Mouse (Mus musculus) Patski (cell line): ENCODE measurements at regions not wholly inside any gene's neighbourhood (a gene's known extent, or its start where the extent isn't known, plus 50 kb on each side); places are given as distances from the start of the nearest gene placed in this dataset.

Source experiments
- ATAC-seq: fragments of 100-300 bp; one replicate; pipeline ENCODE4 v1.8.0; 2021
- CTCF ChIA-PET: fragments of 350-600 bp; sonication (Branson Sonifier 250); formaldehyde crosslinking; loops from one replicate; lab custom pipeline; 2022; ENCODE audit warnings: inconsistent platforms; lab: Charles Lee
- POLR2A ChIA-PET: fragments of 350-600 bp; sonication (Branson Sonifier 250); formaldehyde crosslinking; loops from one replicate; lab custom pipeline; 2022; ENCODE audit warnings: antibody characterized with exemption, inconsistent platforms; lab: Charles Lee
- DNase-seq: peaks from one replicate; pipeline ENCODE4 v3.0.0-alpha.2; 2011; ENCODE audit warnings: low read depth, low spot score
- H3K27me3 ChIP-seq: fragments of 371-371 bp; one replicate; pipeline ENCODE4 v1.5.1; 2021
- CTCF ChIP-seq: fragments of 100-300 bp; IDR thresholded peaks from one replicate; pipeline ENCODE4 v1.5.1; 2021
- in situ Hi-C: fragments of 300-500 bp; cut with MboI; formaldehyde crosslinking; loops from 3 replicates; pipeline ENCODE4 v1.11.1; 2018; ENCODE audit warnings: low pct_unique_long_range_greater_than_20kb, mixed read lengths

DNA sequence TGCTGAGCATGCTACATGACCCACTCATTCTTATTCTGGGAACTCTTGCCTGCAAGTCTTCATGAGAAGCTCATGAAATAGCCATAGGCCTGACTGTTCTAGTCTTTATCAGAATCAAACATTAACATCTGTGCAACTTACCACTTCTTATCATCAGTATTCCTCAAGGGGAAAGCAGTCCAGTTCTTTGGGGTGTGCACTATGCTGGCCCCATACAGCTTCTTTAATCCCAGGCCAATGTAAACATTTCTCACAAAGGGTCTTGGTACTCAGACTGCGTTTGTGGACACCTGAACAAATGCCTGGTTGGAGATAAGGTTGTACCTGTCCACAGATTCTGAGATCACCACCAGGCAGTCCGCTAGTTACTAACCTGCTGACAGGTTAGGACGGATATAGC, 51.3 kb downstream of the 3110018I06Rik start:
- DNase-seq (no peak), ATAC-seq (no peak)
- no peaks in the 10 kb centered on the region for H3K27me3 ChIP-seq
- TF ChIP-seq CTCF: no peak
- in situ Hi-C loops: no loop called here
- ChIA-PET CTCF (no interaction called here), POLR2A (no interaction called here)

DNA sequence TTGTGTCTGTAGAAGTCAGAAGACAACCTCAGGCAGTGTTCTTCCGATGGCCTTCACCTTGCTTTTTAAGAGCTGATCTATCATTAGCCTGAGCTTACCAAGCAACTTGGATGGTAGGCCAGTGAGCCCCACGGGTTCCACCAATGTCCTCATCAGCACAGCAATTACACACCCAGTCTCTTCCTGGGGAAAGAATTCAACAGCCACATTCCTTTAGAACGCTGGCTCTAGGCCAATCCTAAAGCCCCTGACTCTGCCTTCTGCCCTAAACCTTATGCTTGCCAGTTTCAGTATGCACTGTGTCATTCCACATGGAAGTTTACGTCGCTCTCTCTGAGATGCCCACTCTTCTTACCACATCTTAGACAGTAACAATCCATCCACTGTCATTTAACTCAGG, 52.8 kb downstream of the 3110018I06Rik start:
- TF ChIP-seq CTCF: no peak
- CTCF ChIA-PET: no interaction called here
- ATAC-seq: no peak
- POLR2A ChIA-PET: no interaction called here
- no peaks in the 10 kb centered on the region for H3K27me3 ChIP-seq
- DNase-seq: no peak
- in situ Hi-C loops: no loop called here

DNA sequence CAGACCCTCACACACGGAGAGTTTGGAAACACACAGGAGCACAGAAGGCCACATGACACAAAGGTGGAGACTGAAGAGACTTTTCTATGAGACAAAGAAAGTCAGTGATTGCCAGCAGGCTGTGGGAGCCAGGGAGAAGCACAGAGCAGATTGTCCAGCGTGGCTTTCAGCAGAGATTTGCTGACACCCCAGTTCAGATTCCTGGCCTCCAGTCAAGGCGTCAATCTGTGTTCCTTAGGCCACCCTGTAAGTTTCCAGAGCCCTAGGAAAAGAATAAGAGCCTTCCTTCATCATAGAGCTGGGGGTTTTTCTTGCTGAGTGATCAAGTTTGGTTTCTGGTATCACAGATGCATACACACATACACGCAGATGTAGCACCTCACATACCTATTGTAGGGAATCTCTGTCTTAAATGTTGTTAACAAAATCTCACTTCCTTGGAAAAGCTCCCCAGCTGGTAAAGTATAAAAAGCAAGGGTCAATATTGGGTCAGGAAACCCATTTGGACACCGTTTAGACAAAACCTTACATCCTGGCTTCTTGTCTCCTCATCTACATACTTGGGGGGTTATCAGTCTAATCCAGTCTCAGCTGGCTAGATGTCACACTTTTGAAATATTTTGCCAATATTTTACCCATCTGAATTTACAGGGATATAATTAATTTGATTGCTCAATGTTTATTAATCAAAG, 58.9 kb downstream of the 3110018I06Rik start:
- ATAC-seq (no peak), DNase-seq (no peak)
- in situ Hi-C loops: no loop called here
- ChIA-PET CTCF (no interaction called here), POLR2A (no interaction called here)
- TF ChIP-seq CTCF: no peak
- no peaks in the 10 kb centered on the region for H3K27me3 ChIP-seq

DNA sequence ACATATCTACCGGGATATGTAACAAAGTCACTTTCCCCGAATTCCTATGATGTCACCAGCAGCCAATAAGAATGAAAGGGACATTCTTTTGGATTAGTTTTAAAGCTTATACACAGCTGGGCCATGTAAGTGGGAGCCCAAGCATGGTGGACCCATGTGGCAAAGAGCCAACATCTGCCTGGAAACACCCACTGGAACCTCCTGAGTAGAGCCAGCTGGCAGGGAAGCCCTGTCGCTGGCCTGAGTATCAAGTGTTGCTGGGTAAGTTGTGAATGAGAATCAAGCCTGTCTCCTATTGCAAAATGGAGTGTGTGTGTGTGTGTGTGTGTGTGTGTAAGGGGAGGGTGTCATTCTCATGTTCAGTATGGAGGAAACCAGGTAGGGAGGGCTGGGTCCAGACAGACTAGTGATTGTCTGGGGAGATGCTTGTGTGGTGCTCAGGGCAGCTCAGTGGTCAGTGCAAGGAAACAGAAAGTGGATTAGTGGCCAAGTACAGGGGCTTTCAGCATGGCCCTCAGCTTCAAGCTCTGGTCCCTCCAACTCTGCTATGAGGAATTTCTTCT, 59.5 kb downstream of the 3110018I06Rik start:
- ChIA-PET POLR2A (no interaction called here), CTCF (no interaction called here)
- DNase-seq (no peak), ATAC-seq (no peak)
- in situ Hi-C loops: no loop called here
- H3K27me3 ChIP-seq: no peaks in the 10 kb centered on the region
- no peak for TF ChIP-seq CTCF

DNA sequence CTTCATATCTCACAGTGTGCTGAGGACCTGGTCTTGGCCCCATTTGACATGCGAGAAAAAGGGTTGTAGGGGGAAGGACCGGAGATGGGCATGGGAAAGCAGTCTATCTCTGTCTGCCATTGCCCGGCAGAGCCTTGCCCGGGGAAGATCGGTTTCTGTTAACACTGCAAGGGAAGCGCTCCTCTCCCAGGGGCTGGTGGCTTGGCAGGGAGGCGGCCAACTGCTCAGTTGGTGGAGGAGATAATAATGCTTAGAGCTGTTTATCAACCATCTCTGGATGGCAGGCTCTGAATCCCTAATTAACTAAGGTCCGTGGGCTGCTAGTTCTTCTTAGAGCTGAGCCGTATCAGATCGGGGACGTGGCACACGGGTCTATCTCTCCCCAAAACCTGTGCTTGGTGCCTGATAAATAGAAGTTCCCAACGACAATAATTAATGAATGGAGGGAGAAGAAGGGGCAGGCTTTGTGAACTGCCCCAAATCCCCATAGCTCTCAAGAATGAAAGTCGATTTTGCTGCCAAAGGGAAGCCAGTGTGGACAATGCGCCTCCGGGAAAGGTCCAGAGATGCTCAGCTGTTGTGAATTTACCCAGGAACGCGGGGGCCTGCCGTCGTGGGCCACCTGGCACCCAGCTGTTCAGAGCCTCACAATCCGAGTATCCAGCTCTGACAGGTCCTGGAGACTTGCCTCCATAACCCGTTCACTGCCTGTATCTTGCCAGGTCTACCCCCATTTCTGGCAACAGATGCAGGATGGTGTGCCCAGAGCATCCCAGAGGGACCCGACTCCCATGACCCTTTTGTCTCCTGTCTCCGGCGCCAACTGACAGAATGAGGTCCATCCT, 61.2 kb downstream of the 3110018I06Rik start:
- TF ChIP-seq CTCF: no peak
- POLR2A ChIA-PET: no interaction called here
- in situ Hi-C loops: no loop called here

DNA sequence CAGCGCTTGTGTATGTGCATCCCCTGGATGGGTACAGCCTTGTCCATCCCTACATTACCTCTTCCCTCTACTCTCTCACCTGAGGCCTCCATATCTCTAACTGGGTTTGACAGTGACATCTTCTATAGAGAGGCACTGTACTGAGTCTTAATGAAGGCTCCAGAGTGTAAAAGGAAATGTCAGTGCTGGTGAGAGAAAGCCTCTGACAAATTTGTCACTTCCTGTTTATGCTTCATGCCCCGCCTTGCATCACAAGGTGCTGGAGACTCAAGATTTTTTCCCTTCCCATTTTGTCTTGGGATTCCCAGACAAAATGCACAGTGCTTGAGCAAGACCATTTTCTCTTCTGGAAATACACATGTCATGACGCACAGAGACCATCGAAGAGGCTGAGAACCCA, 70.8 kb downstream of the 3110018I06Rik start:
- no peak for TF ChIP-seq CTCF
- H3K27me3 ChIP-seq: no peaks in the 10 kb centered on the region
- in situ Hi-C loops: no loop called here
- ATAC-seq (no peak), DNase-seq (no peak)
- ChIA-PET CTCF (interaction anchor here (0.6 kb wide), 1 partner anchor 14 kb away, joined by 3 read pairs; no protein-coding TSS in a partner anchor), POLR2A (no interaction called here)

More for the DNA sequence above, 61.2 kb downstream of the 3110018I06Rik start:
- no peaks in the 10 kb centered on the region for H3K27me3 ChIP-seq
- CTCF ChIA-PET: no interaction called here
- DNase-seq (no peak), ATAC-seq (no peak)

DNA sequence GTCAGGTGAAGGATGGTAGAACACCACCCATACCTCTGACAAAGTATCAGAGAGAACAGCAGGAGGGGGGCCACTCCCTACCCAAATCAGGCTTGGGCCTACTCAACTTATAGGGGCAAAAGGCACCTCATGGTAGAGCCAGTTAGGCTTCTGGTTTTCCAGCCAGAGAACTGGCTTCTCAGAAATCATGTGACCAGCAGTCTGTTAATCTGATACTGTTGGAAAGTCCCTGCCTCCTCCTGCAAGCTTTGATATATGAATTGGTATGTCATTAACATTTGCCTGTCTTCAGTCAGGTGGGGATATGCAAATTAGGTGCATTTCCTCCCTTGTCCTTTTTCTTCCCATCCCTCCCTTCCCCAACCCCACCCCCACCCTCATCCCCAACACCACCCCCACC, 71.7 kb downstream of the 3110018I06Rik start:
- in situ Hi-C loops: no loop called here
- no peaks in the 10 kb centered on the region for H3K27me3 ChIP-seq
- CTCF ChIA-PET: no interaction called here
- POLR2A ChIA-PET: no interaction called here
- TF ChIP-seq CTCF: no peak
- ATAC-seq: no peak
- no peak for DNase-seq

DNA sequence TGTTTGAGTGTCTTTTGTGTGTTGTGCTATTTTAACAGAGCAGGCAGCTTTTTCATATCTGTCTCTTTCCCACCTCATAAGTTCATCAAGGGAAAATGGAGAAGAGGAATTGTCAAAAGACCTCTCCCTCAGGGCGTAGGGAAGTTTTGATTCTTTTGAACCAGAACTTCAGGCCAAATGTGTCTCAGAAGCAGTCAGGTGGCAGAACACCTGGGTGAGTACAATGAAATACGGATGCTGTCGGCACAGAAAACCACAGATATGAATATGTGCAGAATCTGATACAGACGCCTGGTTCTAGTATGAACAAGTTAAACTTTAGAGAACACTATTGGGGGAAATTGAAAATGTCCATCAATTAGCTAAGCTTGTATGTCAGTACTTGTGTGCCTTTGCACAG, 84.2 kb downstream of the 3110018I06Rik start:
- ChIA-PET CTCF (interaction anchor here (0.9 kb wide), 1 partner anchor 13 kb away, joined by 3 read pairs; no protein-coding TSS in a partner anchor), POLR2A (no interaction called here)
- in situ Hi-C loops: no loop called here
- no peak for TF ChIP-seq CTCF
- DNase-seq: no peak
- H3K27me3 ChIP-seq: peaks cover 4% of the 10 kb centered on the region
- no peak for ATAC-seq

DNA sequence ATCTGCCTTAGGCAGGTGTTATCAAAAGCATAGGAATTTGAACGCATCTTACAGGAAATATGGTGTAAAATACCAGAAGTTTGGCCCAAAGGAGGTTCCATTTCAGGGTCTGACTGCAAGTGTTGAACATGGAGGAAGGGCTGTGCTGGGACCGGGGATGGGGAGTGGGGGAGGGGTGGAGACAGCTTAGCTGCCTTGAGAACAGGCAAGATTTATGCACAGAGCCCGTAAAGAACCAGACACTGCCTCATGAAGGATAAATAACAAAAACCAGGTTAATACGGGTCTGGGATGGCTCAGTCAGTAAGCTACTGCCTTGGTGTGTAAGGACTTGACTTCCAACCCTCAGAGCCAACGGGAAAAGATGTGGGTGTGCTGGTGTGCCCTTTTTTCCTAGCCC, 91.1 kb downstream of the 3110018I06Rik start:
- ATAC-seq (no peak), DNase-seq (no peak)
- POLR2A ChIA-PET: no interaction called here
- CTCF ChIA-PET: no interaction called here
- no peak for TF ChIP-seq CTCF
- no peaks in the 10 kb centered on the region for H3K27me3 ChIP-seq
- in situ Hi-C loops: no loop called here

DNA sequence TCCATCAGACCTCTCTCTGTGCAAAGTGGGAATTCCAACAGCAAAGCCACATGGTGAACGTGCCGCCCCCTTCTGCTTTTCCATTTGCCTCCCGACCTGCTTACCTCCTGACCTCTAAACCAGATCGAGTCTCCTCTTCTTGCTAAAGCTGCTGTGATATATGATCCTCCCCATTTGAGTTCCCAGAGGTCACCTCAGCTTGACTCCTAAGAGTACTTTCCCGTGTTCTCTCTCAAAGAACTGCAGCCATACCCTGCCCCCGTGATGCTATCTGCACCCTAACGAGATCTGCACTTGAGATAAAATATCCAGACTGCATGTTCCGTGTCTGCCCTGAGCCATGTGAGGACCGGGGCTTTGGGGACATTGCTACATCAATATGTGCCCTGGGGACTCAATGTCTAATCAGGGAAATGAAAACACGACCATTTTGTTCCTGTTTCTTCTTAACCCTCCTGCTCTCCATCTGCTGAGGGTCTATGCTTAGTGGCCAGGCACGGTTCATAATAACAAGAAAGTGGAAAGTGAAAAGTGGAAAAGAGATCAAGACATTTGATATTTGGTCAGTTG, 94.8 kb downstream of the 3110018I06Rik start:
- in situ Hi-C loops: no loop called here
- TF ChIP-seq CTCF: no peak
- ATAC-seq: no peak
- POLR2A ChIA-PET: no interaction called here
- no peak for DNase-seq
- no peaks in the 10 kb centered on the region for H3K27me3 ChIP-seq
- CTCF ChIA-PET: no interaction called here
